Mouse (Mus musculus) midbrain, embryonic 11.5 days (tissue): ENCODE data around the gene Nup205. TPM values are rescaled to one million over a fixed set of nuclear protein-coding genes. Genes with fewer than 3 reads are reported as not detected.

Experiments used
- ATAC-seq: fragments of 200-750 bp; cut with Nextera tagmentation; 2 replicates; pipeline ENCODE4 v1.8.0; 2017; ENCODE audit warnings: moderate TSS enrichment, moderate library complexity; ENCODE audit not compliant: low FRiP score
- DNase-seq: peaks from one replicate; pipeline ENCODE4 v3.0.0; 2015; ENCODE audit warnings: low spot score; ENCODE audit errors: missing footprints
- H3K27ac ChIP-seq: fragments of 300-500 bp; sonication (generic); 2 replicates; pipeline ENCODE4 v1.5.1; 2014; ENCODE audit warnings: low read depth, low read length
- H3K27me3 ChIP-seq: fragments of 300-500 bp; sonication (generic); 2 replicates; pipeline ENCODE4 v1.6.1; 2014; ENCODE audit warnings: mild to moderate bottlenecking, low read length, moderate library complexity, mixed read lengths; ENCODE audit not compliant: control insufficient read depth, insufficient read depth
- H3K36me3 ChIP-seq: fragments of 300-500 bp; sonication (generic); 2 replicates; pipeline ENCODE4 v1.6.1; 2014; ENCODE audit warnings: mild to moderate bottlenecking, low read length, moderate library complexity, mixed read lengths; ENCODE audit not compliant: control insufficient read depth, insufficient read depth
- H3K4me1 ChIP-seq: fragments of 300-500 bp; sonication (generic); 2 replicates; pipeline ENCODE4 v1.6.1; 2014; ENCODE audit warnings: low read length; ENCODE audit not compliant: control insufficient read depth, insufficient read depth
- H3K4me2 ChIP-seq: fragments of 300-500 bp; sonication (generic); 2 replicates; pipeline ENCODE4 v1.6.1; 2014; ENCODE audit warnings: mild to moderate bottlenecking, moderate library complexity
- H3K4me3 ChIP-seq: fragments of 300-500 bp; sonication (generic); 2 replicates; pipeline ENCODE4 v1.5.1; 2014; ENCODE audit warnings: low read depth, low read length
- H3K9ac ChIP-seq: fragments of 300-500 bp; sonication (generic); 2 replicates; pipeline ENCODE4 v1.6.1; 2014; ENCODE audit warnings: low read length
- H3K9me3 ChIP-seq: fragments of 300-500 bp; sonication (generic); 2 replicates; pipeline ENCODE4 v1.6.1; 2016; ENCODE audit warnings: low read length; ENCODE audit not compliant: control insufficient read depth
- WGBS: fragments of 180-500 bp; shearing (Covaris S2); extraction: QIAGEN DNeasy Blood & Tissue Kit; methylation state at CpG from one replicate; pipeline ENCODE4 v1.1.7; 2014; 5-methylcytosine and 5-hydroxymethylcytosine counted together
- polyA plus RNA-seq: library from polyadenylated mRNA; unstranded; fragments of >200 nt; fragmentation: Nextera tagmentation; extraction: Ambion mirVana; gene quantifications from 2 replicates; pipeline ENCODE4 v1.2.1, GENCODE M21; 2014

Nup205 gene
- polyA plus RNA-seq, 1 experiment from 2014 or later: 50.1 TPM

DNA sequence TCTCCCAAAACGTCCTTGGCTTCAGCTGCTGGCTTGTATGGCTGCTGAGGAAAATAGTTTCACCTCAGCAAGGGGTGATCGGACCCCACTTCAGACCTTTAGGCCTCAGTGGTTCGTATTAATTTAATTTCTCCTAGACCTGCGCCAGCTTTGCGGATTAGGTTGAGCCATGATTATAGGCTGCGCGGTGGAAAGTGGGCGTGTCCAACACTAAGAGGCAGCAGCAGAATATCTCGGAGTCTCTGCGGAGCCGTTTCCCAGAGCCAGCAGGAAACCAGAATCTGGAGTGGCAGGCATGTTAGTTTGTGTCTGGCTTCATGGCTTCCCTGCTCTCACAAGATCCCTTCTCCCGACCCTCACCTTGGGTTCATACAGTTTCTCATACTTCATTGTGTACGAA, 92.4 kb downstream of the Nup205 start:
- 83% methylated on average over 13 of the region's 13 CpGs for WGBS
- H3K4me3 ChIP-seq: no peak overlapping the region
- H3K9me3 ChIP-seq: no peaks in the 10 kb centered on the region
- H3K36me3 ChIP-seq: no peaks in the 10 kb centered on the region
- no peak overlapping the region for H3K27ac ChIP-seq
- H3K9ac ChIP-seq: no peak overlapping the region
- DNase-seq (no peak), ATAC-seq (no peak)
- no peaks in the 10 kb centered on the region for H3K27me3 ChIP-seq
- no peak overlapping the region for H3K4me2 ChIP-seq
- H3K4me1 ChIP-seq: no peaks in the 10 kb centered on the region

DNA sequence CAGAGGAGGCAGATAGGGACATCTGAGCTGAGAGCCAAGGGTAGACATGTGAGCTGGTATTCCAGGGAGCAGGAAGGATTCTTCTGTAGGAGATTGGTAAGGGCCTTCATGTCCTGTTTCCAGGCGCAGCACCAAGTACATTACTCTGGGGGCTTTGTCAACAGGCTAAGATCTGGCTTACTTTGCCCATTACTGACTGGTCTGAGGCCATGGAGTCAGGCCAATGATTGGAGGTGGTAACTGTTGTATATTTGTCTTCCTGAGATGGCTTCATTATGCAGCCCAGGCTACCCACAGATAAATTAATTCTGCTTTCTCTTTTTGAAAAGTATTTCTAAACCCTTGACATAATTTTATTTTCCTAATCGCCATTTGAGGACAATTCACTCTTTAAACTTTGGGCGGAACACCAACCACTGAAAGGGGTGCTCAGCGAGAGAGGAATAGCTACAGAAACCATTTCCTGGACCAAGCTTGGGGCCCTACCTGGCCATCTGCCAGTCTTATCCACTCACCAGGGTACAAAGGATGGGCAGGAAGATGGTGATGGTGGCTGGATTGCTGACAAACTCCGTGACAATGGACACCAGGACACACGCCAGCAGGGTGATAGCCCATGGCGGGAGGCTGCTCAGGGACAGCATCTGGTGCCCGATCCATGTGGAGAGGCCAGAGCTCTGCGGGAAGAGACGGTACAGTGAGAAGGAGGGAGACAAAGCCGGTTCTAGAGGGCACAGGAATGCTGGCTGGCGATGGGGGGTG, 94.1 kb downstream of the Nup205 start:
- Histone ChIP-seq H3K27me3 (no peaks in the 10 kb centered on the region), H3K36me3 (no peaks in the 10 kb centered on the region), H3K4me2 (no peak overlapping the region), H3K27ac (no peak overlapping the region), H3K9me3 (no peaks in the 10 kb centered on the region), H3K4me3 (no peak overlapping the region), H3K9ac (no peak overlapping the region), H3K4me1 (no peaks in the 10 kb centered on the region)
- WGBS: 91% methylated on average over 12 of the region's 12 CpGs
- ATAC-seq (no peak), DNase-seq (no peak)

DNA sequence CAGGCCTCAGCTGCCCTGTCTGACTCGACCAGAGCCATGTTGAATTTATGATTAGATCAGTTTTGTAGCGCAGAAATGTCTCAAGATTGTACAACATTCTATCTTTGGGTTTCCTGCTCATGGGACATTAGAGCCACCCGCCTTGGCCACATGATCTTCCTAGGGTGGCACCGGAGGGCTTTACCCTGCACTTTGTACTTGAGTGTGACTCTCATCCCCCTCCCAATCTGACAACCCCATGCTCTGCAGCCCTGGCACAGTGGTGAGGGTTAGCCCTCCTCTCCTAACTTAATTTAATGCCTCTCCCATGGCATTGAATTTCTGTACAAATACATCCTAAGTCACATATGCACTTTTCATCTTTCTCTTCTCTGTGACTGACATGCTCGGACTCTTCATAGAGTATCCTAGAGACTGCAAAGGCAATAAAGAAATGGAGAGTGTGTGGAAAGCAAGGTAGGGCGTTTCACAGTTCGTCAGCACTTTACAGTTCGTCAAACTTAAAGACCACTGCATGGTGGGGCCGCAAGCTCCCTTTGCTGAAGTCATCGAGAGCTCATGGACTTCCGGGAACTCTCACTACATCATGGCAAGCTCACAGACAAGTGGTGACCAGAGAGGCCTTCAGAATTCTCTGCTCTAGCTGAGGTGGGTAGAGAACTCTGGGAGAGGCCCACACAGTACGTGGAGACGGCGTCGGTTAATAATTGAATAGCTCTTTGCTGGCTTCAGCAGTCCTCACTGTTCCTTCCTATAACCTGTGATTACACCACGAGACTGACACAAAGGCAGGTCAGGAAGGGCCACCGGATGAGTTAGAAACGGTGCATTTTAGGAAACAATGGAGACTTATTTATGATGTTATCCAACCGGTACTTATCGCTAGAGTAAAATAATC, 94.9 kb downstream of the Nup205 start:
- Histone ChIP-seq H3K4me1 (no peaks in the 10 kb centered on the region), H3K4me3 (no peak overlapping the region), H3K27me3 (no peaks in the 10 kb centered on the region), H3K9ac (no peak overlapping the region), H3K36me3 (no peaks in the 10 kb centered on the region), H3K27ac (no peak overlapping the region), H3K4me2 (no peak overlapping the region), H3K9me3 (no peaks in the 10 kb centered on the region)
- DNase-seq: no peak
- no peak for ATAC-seq
- 91% methylated on average over 20 of the region's 20 CpGs for WGBS

DNA sequence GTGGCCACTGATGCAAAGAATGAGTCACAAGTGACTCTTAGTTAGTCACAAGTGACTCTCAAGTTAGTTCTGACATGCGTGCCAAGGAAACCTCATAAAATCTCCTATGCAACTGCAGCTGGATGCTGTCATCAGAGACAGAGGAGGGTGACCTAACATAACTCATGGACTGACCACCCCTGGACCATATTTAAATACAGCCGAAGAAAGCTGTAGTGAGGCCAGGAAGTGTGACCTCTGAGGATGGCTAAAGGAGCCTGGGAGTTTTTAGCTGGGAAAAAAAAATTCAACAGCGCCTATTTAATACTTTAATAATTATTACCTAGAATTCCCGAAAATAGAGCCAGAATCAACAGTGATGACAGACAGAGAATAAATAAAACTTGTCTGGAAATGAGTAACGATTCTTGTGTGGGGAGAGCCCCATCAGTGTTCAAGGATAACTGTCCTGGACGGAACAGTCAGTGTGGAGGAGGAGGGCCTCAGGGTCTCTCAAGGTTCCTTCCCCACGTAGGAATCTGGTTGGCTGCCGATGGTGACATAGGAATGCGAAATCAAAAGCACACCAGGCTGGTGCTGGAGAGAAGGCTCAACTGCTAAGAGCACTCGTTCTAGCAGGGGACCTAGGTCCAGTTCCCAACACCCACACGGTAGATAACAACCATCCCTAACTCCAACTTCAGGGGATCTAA, 96.3 kb downstream of the Nup205 start:
- no peak for ATAC-seq

DNA sequence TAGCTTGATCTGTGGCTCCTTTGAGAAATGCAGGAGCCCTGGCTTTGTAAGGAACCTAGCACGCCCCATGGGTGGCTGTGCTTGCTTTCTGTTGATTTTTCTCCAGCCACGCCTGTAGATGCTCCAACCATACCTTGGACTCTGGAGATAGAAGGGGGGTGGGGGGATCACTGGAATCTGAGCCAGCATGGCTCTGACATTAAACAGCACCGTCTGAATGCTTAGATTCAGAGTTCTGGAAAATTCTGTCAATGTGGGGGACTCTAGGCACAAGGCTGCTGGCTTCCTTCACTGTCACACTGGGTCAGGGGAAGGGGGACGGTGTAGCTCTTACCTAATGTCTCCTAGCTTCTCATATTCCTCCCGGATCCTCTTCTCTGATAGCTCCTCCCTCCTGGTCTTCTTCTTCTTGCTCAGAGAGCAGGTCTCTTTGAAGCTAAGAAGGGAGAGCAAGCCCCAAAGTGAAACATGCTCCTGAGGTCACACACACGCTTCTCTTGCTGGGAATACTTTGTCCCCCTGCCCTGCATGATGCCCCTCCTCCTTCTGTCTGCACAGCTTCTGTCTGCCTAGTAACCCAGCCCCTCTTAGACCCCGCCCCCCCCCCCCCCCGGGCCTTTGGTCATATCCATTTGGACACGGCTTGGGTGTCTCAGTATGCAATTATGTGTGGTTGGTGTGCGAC, 100.8 kb downstream of the Nup205 start:
- no peaks in the 10 kb centered on the region for H3K36me3 ChIP-seq
- WGBS: 67% methylated on average over 10 of the region's 10 CpGs
- H3K27ac ChIP-seq: no peak overlapping the region
- no peaks in the 10 kb centered on the region for H3K9me3 ChIP-seq
- DNase-seq: no peak
- H3K4me1 ChIP-seq: no peaks in the 10 kb centered on the region
- no peak for ATAC-seq
- no peak overlapping the region for H3K9ac ChIP-seq
- no peak overlapping the region for H3K4me3 ChIP-seq
- no peak overlapping the region for H3K4me2 ChIP-seq
- no peaks in the 10 kb centered on the region for H3K27me3 ChIP-seq

More for the DNA sequence above, 96.3 kb downstream of the Nup205 start:
- H3K4me1 ChIP-seq: no peaks in the 10 kb centered on the region
- no peak overlapping the region for H3K4me3 ChIP-seq
- H3K9me3 ChIP-seq: no peaks in the 10 kb centered on the region
- 80% methylated on average over 11 of the region's 11 CpGs for WGBS
- no peak overlapping the region for H3K27ac ChIP-seq
- no peaks in the 10 kb centered on the region for H3K36me3 ChIP-seq
- H3K4me2 ChIP-seq: no peak overlapping the region
- H3K27me3 ChIP-seq: no peaks in the 10 kb centered on the region
- H3K9ac ChIP-seq: no peak overlapping the region
- no peak for DNase-seq

DNA sequence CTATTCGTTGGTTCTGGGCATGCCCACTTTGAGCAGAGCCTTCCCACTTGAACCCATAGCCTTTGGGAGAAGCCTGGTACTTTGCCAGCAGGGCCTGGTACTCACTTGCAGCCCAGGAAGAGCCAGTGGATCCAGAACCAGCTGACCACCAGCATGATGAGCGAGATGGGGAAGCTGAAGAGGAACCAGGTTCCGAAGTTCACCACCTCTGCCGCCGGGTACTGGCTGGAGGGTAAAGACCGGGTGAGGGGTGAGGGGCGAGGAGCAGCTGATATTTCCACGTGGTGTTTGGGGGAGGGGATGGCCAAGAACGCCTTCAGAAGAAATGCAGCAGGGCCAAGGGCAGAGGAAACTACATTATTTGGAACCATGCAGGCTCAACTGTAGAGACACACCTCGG, 102.1 kb downstream of the Nup205 start:
- DNase-seq (no peak), ATAC-seq (no peak)
- Histone ChIP-seq H3K27me3 (no peaks in the 10 kb centered on the region), H3K9me3 (no peaks in the 10 kb centered on the region), H3K27ac (no peak overlapping the region), H3K4me2 (no peak overlapping the region), H3K36me3 (no peaks in the 10 kb centered on the region), H3K4me1 (no peaks in the 10 kb centered on the region), H3K4me3 (no peak overlapping the region), H3K9ac (no peak overlapping the region)
- 83% methylated on average over 10 of the region's 10 CpGs for WGBS

DNA sequence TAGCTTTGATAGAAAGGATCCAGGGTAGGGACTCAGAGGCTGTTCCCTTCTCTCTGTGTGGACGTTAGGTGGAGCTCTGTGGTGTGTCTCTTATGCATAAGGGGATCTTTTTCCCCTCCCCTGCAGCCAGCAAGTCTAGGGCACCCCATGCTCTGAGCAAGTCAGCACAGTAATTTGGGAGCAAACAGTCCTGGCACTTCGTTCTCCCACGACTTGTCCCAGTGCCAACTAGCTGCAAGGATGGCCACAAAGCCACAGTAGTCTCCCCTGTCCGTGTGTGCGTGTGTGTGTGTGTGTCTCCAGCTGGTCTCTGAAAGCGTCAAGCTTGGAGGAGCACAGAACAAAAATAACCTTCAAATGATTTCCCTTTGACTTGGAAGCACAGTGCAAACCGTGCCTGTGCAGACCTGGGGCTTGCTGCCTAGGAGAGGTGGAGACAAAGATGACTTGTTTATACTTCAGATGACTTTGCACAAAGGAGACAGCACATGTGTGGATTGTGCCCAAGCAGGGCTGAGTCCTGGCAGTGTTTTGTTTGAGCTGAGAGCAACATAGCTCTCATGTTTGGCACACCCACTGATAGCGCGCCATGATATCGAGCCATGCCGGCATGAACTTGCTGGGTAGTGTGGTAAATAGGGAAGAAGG, 111.0 kb downstream of the Nup205 start:
- H3K9ac ChIP-seq: no peak overlapping the region
- 80% methylated on average over 11 of the region's 11 CpGs for WGBS
- no peak for DNase-seq

DNA sequence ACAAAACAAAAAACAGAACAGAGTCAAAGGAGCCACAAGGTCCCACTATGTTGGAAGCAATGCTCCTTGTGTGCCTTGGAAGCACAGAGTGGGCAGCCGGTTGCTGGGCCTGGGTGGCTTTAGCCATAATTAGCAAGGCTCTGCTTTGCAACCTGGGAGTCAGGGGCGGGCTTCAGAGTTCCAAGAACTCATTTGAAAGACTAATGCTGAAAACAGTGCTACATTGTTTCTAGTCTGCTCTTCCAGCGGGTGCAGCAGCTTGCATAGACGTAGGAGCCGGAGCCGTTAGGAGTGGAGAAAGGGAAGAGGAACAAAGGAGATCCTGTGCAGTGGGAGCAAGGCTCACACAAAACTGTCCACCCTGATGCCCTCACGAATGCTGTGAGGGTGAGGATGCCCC, 111.7 kb downstream of the Nup205 start:
- H3K4me1 ChIP-seq: no peaks in the 10 kb centered on the region; the same call in 1 of the 2 replicates
- no peak overlapping the region for H3K4me2 ChIP-seq
- H3K9me3 ChIP-seq: no peaks in the 10 kb centered on the region
- peak; percentile 30; the same call in 1 of the 2 replicates for ATAC-seq
- H3K4me3 ChIP-seq: no peak overlapping the region
- DNase-seq: no peak
- H3K27me3 ChIP-seq: no peaks in the 10 kb centered on the region
- 39% methylated on average over 7 of the region's 7 CpGs for WGBS
- no peaks in the 10 kb centered on the region for H3K36me3 ChIP-seq
- no peak overlapping the region for H3K27ac ChIP-seq
- no peak overlapping the region for H3K9ac ChIP-seq

More for the DNA sequence above, 111.0 kb downstream of the Nup205 start:
- H3K9me3 ChIP-seq: no peaks in the 10 kb centered on the region
- no peaks in the 10 kb centered on the region for H3K27me3 ChIP-seq
- H3K27ac ChIP-seq: no peak overlapping the region
- H3K36me3 ChIP-seq: no peaks in the 10 kb centered on the region
- ATAC-seq: no peak
- H3K4me2 ChIP-seq: no peak overlapping the region
- H3K4me3 ChIP-seq: no peak overlapping the region
- H3K4me1 ChIP-seq: no peaks in the 10 kb centered on the region; the same call in 1 of the 2 replicates
